Mouse (Mus musculus) midbrain, postnatal 0 days (tissue): ENCODE measurements at regions not wholly inside any gene's neighbourhood (a gene's known extent, or its start where the extent isn't known, plus 50 kb on each side); places are given as distances from the start of the nearest gene placed in this dataset.

Experiments used
- ATAC-seq: fragments of 200-750 bp; cut with Nextera tagmentation; 2 replicates; pipeline ENCODE4 v1.8.0; 2017; ENCODE audit warnings: moderate number of reproducible peaks, mild to moderate bottlenecking, moderate TSS enrichment, moderate library complexity; ENCODE audit not compliant: low FRiP score
- DNase-seq: peaks from one replicate; pipeline ENCODE4 v3.0.0-alpha.2; 2015; ENCODE audit warnings: low spot score
- H3K27ac ChIP-seq: fragments of 300-500 bp; sonication (generic); 2 replicates; pipeline ENCODE4 v1.5.1; 2014; ENCODE audit warnings: low read depth, mild to moderate bottlenecking, low read length, mixed read lengths
- H3K27me3 ChIP-seq: fragments of 300-500 bp; sonication (generic); 2 replicates; pipeline ENCODE4 v1.6.1; 2014; ENCODE audit warnings: low read length, control low read depth, mixed read lengths; ENCODE audit not compliant: insufficient read depth
- H3K36me3 ChIP-seq: fragments of 300-500 bp; sonication (generic); 2 replicates; pipeline ENCODE4 v1.6.1; 2014; ENCODE audit warnings: low read length, control low read depth, mixed read lengths; ENCODE audit not compliant: insufficient read depth
- H3K4me1 ChIP-seq: fragments of 300-500 bp; sonication (generic); 2 replicates; pipeline ENCODE4 v1.6.1; 2014; ENCODE audit warnings: mild to moderate bottlenecking, control low read depth, antibody characterized with exemption, low read length, mixed read lengths; ENCODE audit not compliant: insufficient read depth
- H3K4me2 ChIP-seq: fragments of 300-500 bp; sonication (generic); 2 replicates; pipeline ENCODE4 v1.6.1; 2014; ENCODE audit warnings: low read depth, mild to moderate bottlenecking, low read length, mixed read lengths; ENCODE audit not compliant: poor library complexity, severe bottlenecking
- H3K4me3 ChIP-seq: fragments of 300-500 bp; sonication (generic); 2 replicates; pipeline ENCODE4 v1.5.1; 2014; ENCODE audit warnings: low read depth, mild to moderate bottlenecking, low read length, moderate library complexity
- H3K9ac ChIP-seq: fragments of 300-500 bp; sonication (generic); replicated peaks from 2 replicates; pipeline ENCODE4 v1.6.1; 2014; ENCODE audit warnings: mild to moderate bottlenecking, low read length, moderate library complexity, mixed read lengths; ENCODE audit not compliant: poor library complexity, severe bottlenecking
- H3K9me3 ChIP-seq: fragments of 300-500 bp; sonication (generic); 2 replicates; pipeline ENCODE4 v1.6.1; 2016; ENCODE audit warnings: low read length, control low read depth
- CTCF ChIP-seq: IDR thresholded peaks from 2 replicates; pipeline ENCODE4 v1.5.1; 2016; ENCODE audit warnings: antibody characterized with exemption, mild to moderate bottlenecking
- WGBS: fragments of 180-500 bp; shearing (Covaris S2); extraction: QIAGEN DNeasy Blood & Tissue Kit; methylation state at CpG from one replicate; pipeline ENCODE4 v1.1.7; 2014; 5-methylcytosine and 5-hydroxymethylcytosine counted together

DNA sequence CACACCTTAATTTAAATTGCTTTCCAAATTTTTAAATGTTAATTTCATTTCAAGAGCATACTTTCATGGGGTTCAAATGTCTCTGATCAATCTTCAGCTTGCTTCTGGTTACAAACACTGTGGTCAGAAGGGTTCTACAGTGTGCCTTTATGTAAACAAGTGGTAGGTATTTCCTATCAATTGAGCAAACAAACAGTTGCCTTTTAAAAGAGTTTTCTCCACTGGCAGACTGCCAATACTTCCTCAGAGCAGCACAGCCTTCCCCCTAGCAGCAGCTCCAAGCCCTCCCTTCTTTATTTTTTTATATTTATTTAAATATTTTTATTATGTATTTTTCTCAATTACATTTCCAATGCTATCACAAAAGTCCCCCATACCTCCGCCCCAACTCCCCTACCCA lies 977.8 kb downstream of the Fstl5 start:
- WGBS: 96% methylated on average over 1 of the region's 1 CpGs
- DNase-seq: peak; percentile 6

DNA sequence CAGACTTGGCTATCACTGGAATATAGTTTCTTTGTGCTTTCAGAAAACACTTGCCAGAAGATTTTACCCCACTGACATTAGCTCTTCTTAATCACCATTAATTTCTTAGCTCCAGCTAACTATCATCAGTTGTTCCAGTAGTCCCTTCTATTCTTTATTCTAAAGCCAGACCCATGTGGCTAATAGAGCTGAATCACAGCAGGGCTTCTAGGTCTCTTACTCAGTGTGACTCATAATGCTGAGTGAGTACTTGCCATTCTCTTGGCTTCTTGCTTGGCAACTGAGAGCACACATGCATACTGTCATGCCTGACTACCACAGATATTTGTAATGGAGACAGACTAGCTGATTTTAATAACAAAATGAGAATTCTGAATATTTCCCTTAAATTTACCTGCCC lies 1001.0 kb downstream of the Fstl5 start:
- no peak for TF ChIP-seq CTCF
- Histone ChIP-seq H3K27me3 (no peaks in the 10 kb centered on the region), H3K36me3 (no peaks in the 10 kb centered on the region), H3K9ac (no peak overlapping the region), H3K9me3 (no peaks in the 10 kb centered on the region), H3K4me2 (no peak overlapping the region), H3K4me3 (no peak overlapping the region), H3K4me1 (no peaks in the 10 kb centered on the region), H3K27ac (no peak overlapping the region)
- DNase-seq (no peak), ATAC-seq (no peak)

More for the DNA sequence above, 977.8 kb downstream of the Fstl5 start:
- Histone ChIP-seq H3K4me2 (no peak overlapping the region), H3K36me3 (no peaks in the 10 kb centered on the region), H3K4me3 (no peak overlapping the region), H3K27me3 (no peaks in the 10 kb centered on the region), H3K9ac (no peak overlapping the region), H3K27ac (no peak overlapping the region), H3K4me1 (no peaks in the 10 kb centered on the region), H3K9me3 (no peaks in the 10 kb centered on the region)
- ATAC-seq: no peak
- no peak for TF ChIP-seq CTCF

DNA sequence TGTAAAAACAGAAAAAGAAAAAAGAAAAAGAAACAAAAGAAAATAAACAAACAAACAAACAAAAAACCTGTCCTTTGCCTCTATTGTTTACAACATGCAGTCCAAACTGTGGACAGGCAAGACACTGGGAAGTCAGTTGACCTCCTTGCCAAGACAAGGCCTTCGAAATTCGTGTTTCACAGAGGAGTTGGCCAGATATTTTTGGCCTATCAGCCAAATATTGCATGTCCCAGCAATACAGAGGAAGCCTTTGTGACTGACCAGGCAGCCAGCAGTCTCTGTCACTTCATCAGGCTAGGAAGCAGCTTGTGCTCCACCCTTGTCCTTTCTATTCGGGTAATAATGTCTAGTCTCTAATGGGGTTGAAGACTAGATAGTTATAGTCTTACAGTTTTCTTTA lies 1017.7 kb downstream of the Fstl5 start:
- WGBS: 86% methylated on average over 3 of the region's 3 CpGs
- Histone ChIP-seq H3K4me1 (no peaks in the 10 kb centered on the region), H3K4me3 (no peak overlapping the region), H3K9me3 (no peaks in the 10 kb centered on the region), H3K36me3 (no peaks in the 10 kb centered on the region), H3K9ac (no peak overlapping the region), H3K27me3 (no peaks in the 10 kb centered on the region), H3K27ac (no peak overlapping the region), H3K4me2 (no peak overlapping the region)
- no peak for DNase-seq
- TF ChIP-seq CTCF: no peak
- ATAC-seq: no peak

DNA sequence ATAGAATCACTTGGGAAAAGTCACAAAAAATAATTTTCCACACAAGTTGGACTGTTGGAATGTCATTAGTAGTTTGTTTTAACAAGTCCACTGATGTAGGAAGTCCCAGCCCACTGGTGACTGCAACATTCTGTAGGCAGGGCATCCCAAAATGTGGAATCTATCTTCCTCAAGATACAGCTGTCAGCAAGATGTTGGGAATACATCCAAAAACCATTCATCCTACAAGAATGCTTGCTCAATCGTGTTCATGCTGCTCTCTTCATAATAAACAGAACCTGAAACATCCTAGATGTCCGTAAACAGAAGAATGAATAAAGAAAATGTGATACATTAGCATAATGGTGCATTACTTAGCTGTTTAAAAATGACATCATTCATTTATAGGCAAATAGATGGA lies 1038.9 kb downstream of the Fstl5 start:
- no peaks in the 10 kb centered on the region for H3K27me3 ChIP-seq
- no peak overlapping the region for H3K27ac ChIP-seq
- H3K36me3 ChIP-seq: no peaks in the 10 kb centered on the region
- H3K4me1 ChIP-seq: no peaks in the 10 kb centered on the region
- no peak for TF ChIP-seq CTCF
- no peak overlapping the region for H3K9ac ChIP-seq
- H3K4me3 ChIP-seq: no peak overlapping the region
- 71% methylated on average over 2 of the region's 2 CpGs for WGBS
- no peak for ATAC-seq
- DNase-seq: no peak
- H3K9me3 ChIP-seq: no peaks in the 10 kb centered on the region
- no peak overlapping the region for H3K4me2 ChIP-seq

DNA sequence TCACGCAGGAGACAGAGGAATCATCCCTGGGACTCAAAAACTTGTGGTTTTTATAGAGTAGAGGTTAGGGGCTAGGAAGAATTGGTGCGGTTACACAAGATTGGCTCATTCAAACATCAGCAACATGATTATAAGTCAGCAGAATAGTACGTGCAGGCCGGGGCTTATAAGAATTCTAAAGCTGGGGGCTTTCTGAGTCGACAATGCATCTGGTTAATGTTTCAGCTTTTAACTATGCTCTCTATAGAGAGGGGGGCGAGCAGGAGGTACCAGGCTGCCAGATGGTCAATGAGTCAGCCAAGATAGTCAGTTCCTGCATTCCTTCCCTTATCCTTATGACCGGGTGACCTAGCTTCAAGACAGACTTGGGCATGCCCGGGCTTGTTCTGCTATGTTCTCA lies 1046.5 kb downstream of the Fstl5 start:
- no peak for ATAC-seq
- Histone ChIP-seq H3K36me3 (no peaks in the 10 kb centered on the region), H3K4me1 (no peaks in the 10 kb centered on the region), H3K4me3 (no peak overlapping the region), H3K27ac (no peak overlapping the region), H3K4me2 (no peak overlapping the region), H3K9ac (no peak overlapping the region), H3K27me3 (no peaks in the 10 kb centered on the region), H3K9me3 (no peaks in the 10 kb centered on the region)
- DNase-seq: no peak
- TF ChIP-seq CTCF: no peak
- WGBS: 95% methylated on average over 8 of the region's 8 CpGs

DNA sequence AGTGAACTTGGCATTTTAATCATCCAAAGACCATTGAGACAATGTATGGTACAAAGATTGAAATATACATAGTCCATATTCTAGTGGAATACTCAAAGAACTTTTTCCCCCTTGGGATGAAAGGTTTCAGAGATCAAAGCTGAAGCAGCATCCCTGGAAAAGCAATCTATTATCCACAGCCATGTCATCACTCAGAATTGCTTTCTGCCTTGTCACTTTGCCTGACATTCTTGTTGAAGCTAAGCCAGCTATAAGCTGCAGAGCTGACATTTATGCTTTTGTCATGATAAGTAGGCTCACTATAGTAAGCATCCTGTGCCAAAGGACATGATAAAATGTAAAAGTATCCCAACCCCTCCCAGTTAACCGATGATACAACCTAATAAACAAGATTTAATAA lies 1077.6 kb downstream of the Fstl5 start:
- ATAC-seq: no peak
- Histone ChIP-seq H3K9me3 (no peaks in the 10 kb centered on the region), H3K4me1 (no peaks in the 10 kb centered on the region), H3K27me3 (no peaks in the 10 kb centered on the region), H3K27ac (no peak overlapping the region), H3K36me3 (no peaks in the 10 kb centered on the region), H3K4me2 (no peak overlapping the region), H3K9ac (no peak overlapping the region), H3K4me3 (no peak overlapping the region)
- WGBS: 41% methylated on average over 1 of the region's 1 CpGs
- no peak for DNase-seq
- TF ChIP-seq CTCF: no peak

DNA sequence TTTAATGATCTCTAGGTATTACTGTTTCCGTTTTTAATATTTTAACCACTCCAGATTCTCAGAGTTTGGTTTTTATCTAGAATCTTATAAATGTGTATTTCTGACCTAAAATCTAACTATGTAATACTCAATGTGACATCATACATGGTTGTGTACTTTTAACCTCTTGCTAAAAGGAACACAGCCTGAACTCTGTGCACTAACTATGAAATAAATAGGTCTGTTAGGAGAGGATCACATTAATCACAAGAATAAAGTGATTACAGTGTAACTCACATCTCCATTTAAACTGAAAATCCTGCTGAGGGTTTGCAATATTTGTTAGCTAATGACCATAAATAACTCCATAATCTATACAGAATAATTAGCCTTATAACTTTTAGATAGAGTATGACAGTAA lies 1123.8 kb downstream of the Fstl5 start:
- no peaks in the 10 kb centered on the region for H3K36me3 ChIP-seq
- no peaks in the 10 kb centered on the region for H3K4me1 ChIP-seq
- H3K9me3 ChIP-seq: 0 out of 2 replicates have a peak, but pooled peaks cover 3% of the 10 kb centered on the region
- WGBS: 87% methylated on average over 1 of the region's 1 CpGs
- DNase-seq (no peak), ATAC-seq (no peak)
- H3K9ac ChIP-seq: no peak overlapping the region
- H3K27ac ChIP-seq: no peak overlapping the region
- H3K27me3 ChIP-seq: no peaks in the 10 kb centered on the region
- H3K4me3 ChIP-seq: no peak overlapping the region
- TF ChIP-seq CTCF: no peak
- no peak overlapping the region for H3K4me2 ChIP-seq
